Mouse (Mus musculus) neural tube, embryonic 15.5 days (tissue): Measurements from ENCODE around the gene Pum2. TPM values are rescaled to one million over a fixed set of nuclear protein-coding genes. Genes with fewer than 3 reads are reported as not detected.
"Not testable (repeated sequence)": the region's sequence is repeated elsewhere in the genome, so short reads cannot be mapped to it uniquely, and the experiment has no call there.

Experiments
- ATAC-seq: fragments of 200-750 bp; cut with Nextera tagmentation; 2 replicates; pipeline ENCODE4 v1.8.0; 2017; ENCODE audit warnings: mild to moderate bottlenecking, moderate TSS enrichment, moderate library complexity; ENCODE audit not compliant: low FRiP score
- H3K27ac ChIP-seq: fragments of 300-500 bp; sonication (generic); replicated peaks from 2 replicates; pipeline ENCODE4 v1.5.1; 2015; ENCODE audit warnings: mild to moderate bottlenecking, inconsistent platforms
- H3K27me3 ChIP-seq: fragments of 300-500 bp; sonication (generic); replicated peaks from 2 replicates; pipeline ENCODE4 v1.6.1; 2015; ENCODE audit warnings: inconsistent platforms
- H3K36me3 ChIP-seq: fragments of 300-500 bp; sonication (generic); 2 replicates; pipeline ENCODE4 v1.6.1; 2015; ENCODE audit warnings: inconsistent platforms
- H3K4me1 ChIP-seq: fragments of 300-500 bp; sonication (generic); 2 replicates; pipeline ENCODE4 v1.6.1; 2015; ENCODE audit warnings: inconsistent platforms
- H3K4me2 ChIP-seq: fragments of 300-500 bp; sonication (generic); 2 replicates; pipeline ENCODE4 v1.6.1; 2015; ENCODE audit warnings: inconsistent platforms, mild to moderate bottlenecking, moderate library complexity
- H3K4me3 ChIP-seq: fragments of 300-500 bp; sonication (generic); replicated peaks from 2 replicates; pipeline ENCODE4 v1.5.1; 2015; ENCODE audit warnings: mild to moderate bottlenecking, inconsistent platforms
- H3K9ac ChIP-seq: fragments of 300-500 bp; sonication (generic); replicated peaks from 2 replicates; pipeline ENCODE4 v1.6.1; 2015; ENCODE audit warnings: mild to moderate bottlenecking, inconsistent platforms
- H3K9me3 ChIP-seq: fragments of 300-500 bp; sonication (generic); replicated peaks from 2 replicates; pipeline ENCODE4 v1.6.1; 2016; ENCODE audit warnings: inconsistent platforms
- WGBS: fragments of 180-500 bp; shearing (Covaris S2); methylation state at CpG from one replicate; pipeline ENCODE4 v1.1.7; 2015; ENCODE audit warnings: mixed read lengths; 5-methylcytosine and 5-hydroxymethylcytosine counted together
- polyA plus RNA-seq: library from polyadenylated mRNA; unstranded; fragments of >200 nt; fragmentation: Nextera tagmentation; extraction: Ambion mirVana; gene quantifications from 2 replicates; pipeline ENCODE4 v1.2.1, GENCODE M21; 2015

Pum2 gene
- polyA plus RNA-seq = 40.4 and 43.8 TPM in 2 replicates

DNA sequence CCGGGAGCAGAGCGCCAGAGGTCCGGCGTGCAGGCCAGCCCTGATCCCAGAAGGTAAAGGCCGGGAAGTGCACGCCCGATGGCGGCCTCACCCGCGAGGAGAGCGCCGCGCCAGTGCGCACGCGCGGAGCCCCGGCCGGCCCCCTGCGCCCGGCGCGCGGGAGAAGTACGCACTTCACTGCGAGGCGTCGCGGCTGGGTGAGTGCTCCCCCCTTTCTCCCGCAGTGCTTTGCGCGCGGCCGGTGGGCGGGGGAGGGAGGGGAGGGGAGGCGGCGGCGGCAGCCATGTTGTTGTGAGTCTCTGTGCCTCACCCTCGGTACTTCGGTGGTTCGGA, at the start of gene Pum2:
Gene Pum2, plus strand, starts transcription at position 161 of the 333 bp plus-strand sequence.
- Histone ChIP-seq H3K27me3 (no peaks in the 10 kb centered on the region), H3K4me2 (peak within 1 kb of the TSS; percentile 69), H3K4me1 (peaks cover 26% of the 10 kb centered on the region), H3K9me3 (no peaks in the 10 kb centered on the region), H3K27ac (peak within 1 kb of the TSS; percentile 99), H3K36me3 (no peaks in the 10 kb centered on the region), H3K4me3 (peak within 1 kb of the TSS; percentile 88), H3K9ac (peak within 1 kb of the TSS; percentile 98)
- peak; percentile 96 for ATAC-seq
- WGBS = under 1% methylated on average over 33 of the region's 41 CpGs

DNA sequence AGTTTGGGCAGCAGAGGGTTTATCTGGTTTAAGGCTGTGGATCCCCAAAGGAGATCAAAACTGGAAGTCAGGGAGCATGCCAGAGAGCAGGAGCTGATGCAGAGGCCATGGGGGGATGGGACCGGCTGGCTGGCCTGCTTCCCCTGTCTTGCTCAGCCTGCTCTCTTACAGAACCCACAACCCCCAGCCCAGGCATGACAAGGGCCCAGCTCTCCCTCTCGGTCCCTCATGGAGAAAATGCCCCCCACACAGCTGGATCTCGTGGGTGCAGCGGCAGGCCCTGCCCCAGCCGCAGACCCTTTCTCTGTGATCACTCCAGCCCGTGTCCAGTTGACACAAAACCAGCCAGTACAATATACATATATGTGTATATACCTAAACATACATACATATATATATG, 44.4 kb upstream of the Pum2 start:
- WGBS = 92% methylated on average over 6 of the region's 6 CpGs
- Histone ChIP-seq H3K4me3 (no peak overlapping the region), H3K9me3 (no peaks in the 10 kb centered on the region), H3K9ac (no peak overlapping the region), H3K27me3 (no peaks in the 10 kb centered on the region), H3K4me2 (no peak overlapping the region), H3K36me3 (no peaks in the 10 kb centered on the region), H3K27ac (no peak overlapping the region), H3K4me1 (no peaks in the 10 kb centered on the region)
- no peak for ATAC-seq

DNA sequence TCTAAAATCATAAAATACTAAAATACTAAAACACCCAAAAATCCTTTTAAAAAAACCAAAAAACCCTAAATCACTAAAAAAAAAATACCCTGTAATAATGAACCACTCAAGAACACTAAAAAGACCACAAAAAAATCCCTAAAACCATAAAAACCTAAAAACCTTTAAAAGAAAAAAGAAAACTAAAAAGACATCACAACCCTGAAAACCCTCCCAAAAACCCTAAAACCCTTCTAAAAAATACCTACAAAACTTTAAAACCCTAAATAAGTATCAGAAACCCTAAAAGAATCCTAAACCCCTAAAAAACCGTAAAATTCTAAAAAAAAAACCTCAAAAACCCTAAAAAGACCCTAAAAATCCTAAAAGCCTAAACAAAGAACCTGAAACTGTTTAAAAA, 42.2 kb upstream of the Pum2 start:
- no peaks in the 10 kb centered on the region for H3K27me3 ChIP-seq
- H3K9ac ChIP-seq = no peak overlapping the region
- no peak overlapping the region for H3K27ac ChIP-seq
- no peaks in the 10 kb centered on the region for H3K36me3 ChIP-seq
- WGBS = 91% methylated on average over 1 of the region's 1 CpGs
- H3K4me1 ChIP-seq = no peaks in the 10 kb centered on the region
- no peak for ATAC-seq
- H3K4me3 ChIP-seq = no peak overlapping the region
- no peak overlapping the region for H3K4me2 ChIP-seq
- H3K9me3 ChIP-seq = no peaks in the 10 kb centered on the region

DNA sequence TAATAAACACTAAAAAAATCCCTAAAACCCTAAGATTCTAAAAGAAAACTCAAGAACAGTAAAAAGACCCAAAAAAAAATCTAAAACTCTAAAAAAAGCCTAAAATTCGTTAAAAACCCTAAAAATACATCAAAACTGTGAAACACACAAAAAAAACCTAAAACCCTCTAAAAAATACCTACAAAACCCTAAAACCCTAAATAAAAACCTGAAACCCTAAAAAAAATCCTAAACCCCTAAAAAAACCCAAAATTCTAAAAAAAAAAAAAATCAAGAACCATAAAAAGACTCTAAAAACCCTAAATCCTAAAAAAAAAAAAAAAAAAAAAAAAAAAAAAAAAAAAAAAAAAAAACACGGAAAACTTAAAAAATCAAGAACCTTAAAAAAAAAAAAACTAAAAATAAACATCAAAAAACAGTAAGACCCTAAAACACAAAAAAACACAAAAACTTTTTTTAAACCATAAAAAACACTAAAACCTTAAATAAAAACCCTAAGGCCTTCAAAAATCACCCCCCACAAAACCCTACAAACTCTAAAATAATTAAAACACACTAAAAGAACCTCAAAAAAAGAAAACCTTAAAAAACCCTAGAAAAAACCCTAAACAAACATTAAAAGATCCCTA, 41.1 kb upstream of the Pum2 start:
- Histone ChIP-seq H3K4me2 (no peak overlapping the region), H3K9me3 (no peaks in the 10 kb centered on the region), H3K4me3 (no peak overlapping the region), H3K27ac (no peak overlapping the region), H3K4me1 (no peaks in the 10 kb centered on the region), H3K27me3 (no peaks in the 10 kb centered on the region), H3K36me3 (no peaks in the 10 kb centered on the region), H3K9ac (no peak overlapping the region)
- ATAC-seq = no peak
- WGBS = 93% methylated on average over 2 of the region's 2 CpGs

DNA sequence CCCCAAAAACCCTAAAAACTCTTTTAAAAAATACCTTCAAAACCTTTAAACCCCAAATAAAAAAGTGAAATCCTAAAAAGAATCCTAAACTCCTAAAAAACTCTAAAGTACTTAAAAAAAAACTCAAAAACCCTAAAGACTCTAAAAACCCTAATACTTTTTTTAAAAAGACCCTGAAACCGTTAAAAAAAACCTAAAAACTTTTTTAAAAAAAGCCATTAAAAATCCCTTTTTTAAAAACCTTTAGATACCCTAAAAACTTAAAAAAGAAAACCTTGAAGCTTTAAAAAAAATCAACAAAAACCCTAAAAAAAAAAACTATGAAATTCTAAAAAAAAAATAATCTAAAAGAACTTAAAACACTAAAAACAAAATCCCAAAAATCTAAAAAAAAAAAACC, 39.6 kb upstream of the Pum2 start:
- H3K27me3 ChIP-seq = no peaks in the 10 kb centered on the region
- no peak overlapping the region for H3K4me2 ChIP-seq
- H3K4me1 ChIP-seq = no peaks in the 10 kb centered on the region
- WGBS = 95% methylated on average over 1 of the region's 1 CpGs
- no peak overlapping the region for H3K4me3 ChIP-seq
- H3K36me3 ChIP-seq = no peaks in the 10 kb centered on the region
- H3K27ac ChIP-seq = no peak overlapping the region
- H3K9me3 ChIP-seq = no peaks in the 10 kb centered on the region
- H3K9ac ChIP-seq = no peak overlapping the region
- ATAC-seq = no peak

DNA sequence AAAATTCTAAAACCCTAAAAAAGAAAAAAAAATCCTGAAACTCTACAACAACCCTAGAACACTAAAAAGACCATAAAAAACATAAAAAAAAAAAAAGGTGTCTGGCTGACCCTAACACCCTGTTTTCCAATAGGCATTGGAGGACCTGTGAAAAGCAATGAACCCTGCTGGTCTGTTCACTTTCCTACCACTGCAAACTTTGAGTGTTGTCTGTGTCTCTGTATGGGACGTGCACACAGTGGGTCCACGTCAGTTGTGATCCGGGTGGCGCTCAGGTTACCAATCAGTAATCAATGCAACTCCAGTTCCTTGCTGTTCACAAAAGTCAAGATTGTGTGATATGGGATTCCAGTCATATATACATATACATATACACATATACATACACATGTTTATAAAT, 38.4 kb upstream of the Pum2 start:
- no peaks in the 10 kb centered on the region for H3K9me3 ChIP-seq
- no peak overlapping the region for H3K27ac ChIP-seq
- H3K36me3 ChIP-seq = no peaks in the 10 kb centered on the region
- 96% methylated on average over 4 of the region's 4 CpGs for WGBS
- H3K4me3 ChIP-seq = no peak overlapping the region
- no peaks in the 10 kb centered on the region for H3K27me3 ChIP-seq
- H3K9ac ChIP-seq = no peak overlapping the region
- H3K4me1 ChIP-seq = peaks cover 5% of the 10 kb centered on the region
- ATAC-seq = no peak
- no peak overlapping the region for H3K4me2 ChIP-seq

DNA sequence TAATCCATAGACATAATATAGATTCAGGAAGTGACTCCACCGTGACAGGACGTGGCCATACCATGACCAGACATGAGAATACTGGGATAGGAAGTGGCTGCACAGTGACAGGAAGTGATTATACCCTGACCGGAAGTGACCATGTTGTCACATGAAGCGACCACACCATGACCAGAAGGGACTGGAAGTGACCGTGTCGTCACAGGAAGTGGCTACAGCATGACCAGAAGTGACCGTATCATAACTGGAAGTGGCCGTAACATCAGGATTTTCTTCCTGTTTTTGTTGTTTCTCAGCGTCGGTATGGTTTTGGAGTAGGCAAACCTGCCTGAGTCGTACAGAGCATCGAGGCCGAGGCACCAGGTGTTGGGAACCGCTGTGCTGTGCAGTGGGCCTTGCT, 37.0 kb upstream of the Pum2 start:
- WGBS = 93% methylated on average over 14 of the region's 14 CpGs
- H3K27me3 ChIP-seq = no peaks in the 10 kb centered on the region
- H3K27ac ChIP-seq = no peak overlapping the region
- H3K4me2 ChIP-seq = no peak overlapping the region
- H3K9me3 ChIP-seq = no peaks in the 10 kb centered on the region
- H3K36me3 ChIP-seq = no peaks in the 10 kb centered on the region
- peaks cover 5% of the 10 kb centered on the region for H3K4me1 ChIP-seq
- no peak for ATAC-seq
- H3K9ac ChIP-seq = no peak overlapping the region
- no peak overlapping the region for H3K4me3 ChIP-seq

DNA sequence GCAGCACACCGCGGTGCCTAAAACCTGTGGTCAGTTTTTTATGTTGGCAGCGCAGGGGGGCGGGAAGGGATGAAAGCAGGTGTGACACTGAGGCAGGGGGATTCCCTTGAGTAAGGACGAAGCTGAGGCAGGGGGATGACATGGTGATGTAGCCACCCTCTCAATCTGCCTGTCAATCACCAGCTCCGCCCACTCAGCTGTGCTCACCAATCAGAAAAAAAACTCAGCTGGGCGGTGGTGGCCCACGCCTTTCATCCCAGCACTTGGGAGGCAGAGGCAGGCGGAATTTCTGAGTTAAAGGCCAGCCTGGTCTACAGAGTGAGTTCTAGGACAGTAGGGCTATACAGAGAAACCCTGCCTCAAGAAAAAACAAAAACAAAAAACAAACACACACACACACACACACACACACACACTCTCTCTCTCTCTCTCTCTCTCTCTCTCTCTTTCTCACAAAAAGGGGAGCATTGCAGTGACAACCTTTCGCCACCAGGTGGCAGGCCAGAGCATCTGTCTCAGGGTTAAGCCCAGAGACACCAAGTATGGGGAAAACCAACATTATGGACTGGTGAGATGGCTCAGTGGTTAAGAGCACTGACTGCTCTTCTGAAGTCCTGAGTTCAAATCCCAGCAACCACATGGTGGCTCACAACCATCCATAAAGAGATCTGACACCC, 35.4 kb upstream of the Pum2 start:
- H3K4me3 ChIP-seq, H3K4me2 ChIP-seq, H3K9me3 ChIP-seq, H3K36me3 ChIP-seq, H3K27me3 ChIP-seq, H3K9ac ChIP-seq, ATAC-seq, H3K27ac ChIP-seq, H3K4me1 ChIP-seq: not testable (repeated sequence)
- WGBS = 77% methylated on average over 10 of the region's 10 CpGs

DNA sequence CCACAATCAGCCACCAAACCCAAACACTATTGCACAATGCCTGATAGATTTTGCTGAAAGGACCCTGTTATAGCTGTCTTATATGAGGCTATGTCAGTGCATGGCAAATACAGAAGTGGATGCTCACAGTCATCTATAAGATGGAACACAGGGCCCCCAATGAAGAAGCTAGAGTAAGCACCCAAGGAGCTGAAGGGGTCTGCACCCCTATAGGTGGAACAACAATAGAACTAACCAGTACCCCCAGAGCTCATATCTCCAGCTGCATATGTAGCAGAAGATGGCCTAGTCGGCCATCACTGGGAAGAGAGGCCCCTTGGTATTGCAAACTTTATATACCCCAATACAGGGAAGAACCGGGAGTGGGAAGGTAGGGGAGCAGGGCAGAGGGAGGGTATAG, 33.7 kb upstream of the Pum2 start:
- H3K9me3 ChIP-seq, H3K36me3 ChIP-seq, ATAC-seq, H3K27me3 ChIP-seq, H3K4me1 ChIP-seq: not testable (repeated sequence)
- Histone ChIP-seq H3K27ac (0 out of 2 replicates have a peak overlapping the region, but pooled peaks have one; percentile 23), H3K4me2 (peak overlapping the region; percentile 64), H3K4me3 (peak overlapping the region; percentile 93), H3K9ac (peak overlapping the region; percentile 98)
- WGBS = 3% methylated on average over 2 of the region's 2 CpGs

DNA sequence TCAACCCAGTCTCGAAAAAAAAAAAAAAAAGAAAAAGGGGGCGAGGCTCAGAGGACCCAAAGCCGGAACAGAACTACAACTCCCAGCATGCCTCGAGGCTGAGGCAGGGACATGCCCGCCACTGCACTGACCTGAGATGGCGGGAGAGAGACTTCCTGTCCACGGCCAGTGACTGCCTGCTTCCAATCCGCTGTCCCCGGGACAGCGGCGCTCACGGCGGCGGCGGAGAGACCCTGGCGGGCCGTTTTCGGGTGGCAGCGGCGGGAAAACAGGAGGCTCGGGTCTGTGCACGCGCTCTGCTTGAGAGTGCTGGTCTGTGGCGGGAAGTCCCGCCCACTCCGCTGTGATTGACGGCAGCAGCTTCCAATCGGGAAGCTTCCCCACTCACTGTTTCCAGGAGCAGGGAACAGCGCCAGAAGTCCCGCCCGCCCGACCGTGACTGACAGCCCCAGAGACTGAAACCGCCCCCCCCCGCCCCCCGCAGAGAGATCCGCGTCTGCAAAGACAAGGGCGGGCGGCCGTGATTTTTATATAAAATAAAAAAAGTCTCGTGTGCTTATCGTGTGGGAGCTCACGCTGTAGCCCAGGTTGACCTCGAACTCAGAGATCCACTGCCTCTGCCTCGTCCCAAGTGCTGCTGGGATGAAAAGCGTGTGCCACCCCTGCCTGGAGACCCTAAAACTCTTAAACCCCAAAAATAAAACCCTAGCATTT, 33.1 kb upstream of the Pum2 start:
- WGBS = under 1% methylated on average over 47 of the region's 47 CpGs
- Histone ChIP-seq H3K4me3 (peak overlapping the region; percentile 93), H3K4me2 (peak overlapping the region; percentile 64), H3K27me3 (no peaks in the 10 kb centered on the region), H3K27ac (peak overlapping the region; percentile 99), H3K9ac (peak overlapping the region; percentile 98), H3K4me1 (peaks cover 5% of the 10 kb centered on the region), H3K36me3 (no peaks in the 10 kb centered on the region), H3K9me3 (no peaks in the 10 kb centered on the region)
- ATAC-seq = peak; percentile 99

DNA sequence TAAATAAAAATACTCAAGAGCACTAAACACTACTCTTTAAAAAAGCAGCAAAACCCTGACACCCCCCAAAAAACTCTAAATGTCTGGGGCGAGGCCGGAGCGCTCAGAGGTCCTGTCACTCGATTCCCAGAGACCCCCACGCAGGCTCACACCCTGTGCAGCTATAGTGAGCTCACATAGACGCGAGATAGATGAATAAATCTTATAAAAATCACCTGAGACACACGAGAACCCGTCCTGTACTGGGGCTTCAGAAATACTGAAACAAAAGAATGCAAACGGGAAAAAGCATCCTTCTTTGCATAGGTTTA, 32.6 kb upstream of the Pum2 start:
- Histone ChIP-seq H3K27ac (peak overlapping the region; percentile 99), H3K9me3 (no peaks in the 10 kb centered on the region), H3K27me3 (no peaks in the 10 kb centered on the region), H3K36me3 (no peaks in the 10 kb centered on the region), H3K4me3 (peak overlapping the region; percentile 93), H3K4me1 (peaks cover 5% of the 10 kb centered on the region), H3K4me2 (peak overlapping the region; percentile 64), H3K9ac (peak overlapping the region; percentile 98)
- WGBS = 4% methylated on average over 10 of the region's 10 CpGs
- ATAC-seq = peak; percentile 80

DNA sequence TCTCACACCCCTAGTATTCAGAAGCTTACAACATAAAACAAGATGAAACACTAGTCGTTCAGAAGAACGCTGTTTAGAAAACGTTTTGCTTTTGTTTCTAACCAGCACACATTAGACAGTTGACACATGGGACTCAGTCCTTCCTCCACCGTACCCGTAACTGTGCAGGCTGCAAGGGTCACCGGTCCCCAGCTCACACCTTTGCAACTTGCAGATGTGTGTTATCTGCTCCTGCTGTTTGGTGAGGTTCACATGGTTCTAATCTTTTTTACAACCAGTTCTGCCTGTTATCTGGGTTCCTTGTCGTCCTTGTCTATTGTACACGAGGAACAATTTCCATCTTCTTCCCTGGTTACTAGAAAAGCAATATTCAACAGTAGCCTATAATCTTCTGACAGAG, 25.7 kb upstream of the Pum2 start:
- not testable (repeated sequence) for H3K36me3 ChIP-seq, H3K4me1 ChIP-seq, H3K9me3 ChIP-seq, H3K27ac ChIP-seq, H3K9ac ChIP-seq, H3K4me2 ChIP-seq, H3K27me3 ChIP-seq, ATAC-seq, H3K4me3 ChIP-seq
- 70% methylated on average over 8 of the region's 8 CpGs for WGBS
